Mouse (Mus musculus) heart, adult 2 months (tissue): Measurements from ENCODE around the gene Cux2. TPM values are rescaled to one million over a fixed set of nuclear protein-coding genes. Genes with fewer than 3 reads are reported as not detected.
A peak's percentile ranks its signal among the peaks of the same experiment; 100 is the strongest.

Source experiments
- DNase-seq, 2 experiments: peaks; one replicate each; pipeline ENCODE4 v3.0.0; 2021
- H3K27ac ChIP-seq: fragments of 200-600 bp; 2 replicates; pipeline ENCODE4 v1.8.1; 2022
- H3K27me3 ChIP-seq: fragments of 200-500 bp; 2 replicates; pipeline ENCODE4 v1.6.1; 2012; ENCODE audit warnings: mild to moderate bottlenecking, low read length, inconsistent platforms, mixed read lengths; ENCODE audit not compliant: control insufficient read depth, insufficient read depth
- H3K36me3 ChIP-seq: fragments of 200-500 bp; 2 replicates; pipeline ENCODE4 v1.6.1; 2012; ENCODE audit warnings: low read length, inconsistent platforms; ENCODE audit not compliant: control insufficient read depth, insufficient read depth
- H3K4me1 ChIP-seq: fragments of 200-500 bp; 2 replicates; pipeline ENCODE4 v1.6.1; 2011; ENCODE audit warnings: low read length; ENCODE audit not compliant: control insufficient read depth, insufficient read depth
- H3K4me3 ChIP-seq: fragments of 200-600 bp; 2 replicates; pipeline ENCODE4 v1.8.1; 2022
- H3K79me2 ChIP-seq: fragments of 200-500 bp; replicated peaks from 2 replicates; pipeline ENCODE4 v1.6.1; 2012; ENCODE audit warnings: mild to moderate bottlenecking, inconsistent platforms, low read length, moderate library complexity, mixed read lengths; ENCODE audit not compliant: control insufficient read depth, insufficient read depth
- H3K9ac ChIP-seq: fragments of 200-500 bp; 2 replicates; pipeline ENCODE4 v1.6.1; 2012; ENCODE audit warnings: low read depth, mild to moderate bottlenecking, control low read depth, inconsistent platforms, low read length, mixed read lengths
- CTCF ChIP-seq: fragments of 200-600 bp; IDR thresholded peaks from 2 replicates; pipeline ENCODE4 v1.8.1; 2022; ENCODE audit warnings: antibody characterized with exemption, mild to moderate bottlenecking, moderate library complexity
- EP300 ChIP-seq: fragments of 200-500 bp; IDR thresholded peaks from 2 replicates; pipeline ENCODE4 v1.6.1; 2011; ENCODE audit warnings: low read depth, low read length, control low read depth; ENCODE audit not compliant: insufficient read depth
- POLR2A ChIP-seq: fragments of 200-500 bp; IDR thresholded peaks from 2 replicates; pipeline ENCODE4 v1.6.1; 2011; ENCODE audit warnings: mild to moderate bottlenecking, low read depth, low read length, control low read depth; ENCODE audit not compliant: insufficient read depth
- WGBS: fragments of 180-500 bp; shearing (Covaris S2); methylation state at CpG from one replicate; pipeline ENCODE4 v1.1.7; 2018; 5-methylcytosine and 5-hydroxymethylcytosine counted together
- intact Hi-C: fragments of 180-260 bp; cut with DNase I; formaldehyde crosslinking; loops from one replicate; pipeline ENCODE4 v1.15.1; 2025
- polyA plus RNA-seq: library from polyadenylated mRNA; depleted of rRNA; stranded (reverse); fragments of >200 nt; gene quantifications from 2 replicates; pipeline ENCODE4 v1.2.3, GENCODE M21; 2012
- total RNA-seq, 2 experiments: library from RNA; stranded (reverse); gene quantifications; 2 replicates each; pipeline ENCODE4 v1.2.3; 2021

Gene Cux2
- total and polyA plus RNA-seq, 3 experiments: 11.4 to 18.4 (median 18.1) TPM

- H3K9ac ChIP-seq: no peak overlapping the region
- H3K27ac ChIP-seq: no peak overlapping the region
- TF ChIP-seq CTCF (peak; percentile 77), EP300 (no peak), POLR2A (no peak)
- H3K4me3 ChIP-seq: no peak overlapping the region
- no peak for DNase-seq
- H3K4me1 ChIP-seq: no peaks in the 10 kb centered on the region; the same call in 1 of the 2 replicates
- no peaks in the 10 kb centered on the region for H3K79me2 ChIP-seq
- intact Hi-C loops: loop anchor here (2.0 to 5.0 kb wide), 2 partner anchors 165 to 185 kb away; no protein-coding TSS in a partner anchor
- H3K36me3 ChIP-seq: no peaks in the 10 kb centered on the region
- 69% methylated on average over 6 of the region's 6 CpGs for WGBS
- H3K27me3 ChIP-seq: no peaks in the 10 kb centered on the region
Observed at GRCm38 (mm10) chr5:122057622-122058021, 7.7 kb upstream of the Cux2 start.

DNA sequence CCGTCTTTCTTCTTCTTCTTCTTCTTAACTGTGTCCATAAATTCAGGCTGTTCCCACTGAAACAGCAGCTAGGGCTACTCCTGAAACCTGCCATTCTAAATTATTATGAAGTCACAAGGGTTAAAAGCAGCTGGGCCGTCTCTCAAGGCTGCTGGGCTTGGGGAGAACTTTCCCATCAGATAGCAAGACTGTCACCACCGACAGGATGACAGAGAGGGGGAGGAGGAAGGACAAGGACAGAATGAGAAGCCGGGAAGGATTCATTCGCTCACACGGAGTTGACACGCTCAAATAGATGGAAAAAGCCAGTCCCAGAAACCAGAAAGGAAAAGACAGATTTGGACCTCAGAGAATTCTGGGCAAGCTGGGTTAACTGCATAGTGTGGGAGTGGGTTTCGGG is 6.7 kb upstream of the Cux2 start:
- Histone ChIP-seq H3K4me3 (no peak overlapping the region), H3K27me3 (no peaks in the 10 kb centered on the region), H3K9ac (no peak overlapping the region), H3K36me3 (no peaks in the 10 kb centered on the region), H3K27ac (no peak overlapping the region), H3K4me1 (no peaks in the 10 kb centered on the region; the same call in 1 of the 2 replicates), H3K79me2 (no peaks in the 10 kb centered on the region)
- 51% methylated on average over 8 of the region's 8 CpGs for WGBS
- intact Hi-C loops: loop anchor here (2.0 to 5.0 kb wide), 2 partner anchors 164 to 184 kb away; no protein-coding TSS in a partner anchor
- DNase-seq: no peak
- TF ChIP-seq EP300 (no peak), CTCF (no peak), POLR2A (no peak)

DNA sequence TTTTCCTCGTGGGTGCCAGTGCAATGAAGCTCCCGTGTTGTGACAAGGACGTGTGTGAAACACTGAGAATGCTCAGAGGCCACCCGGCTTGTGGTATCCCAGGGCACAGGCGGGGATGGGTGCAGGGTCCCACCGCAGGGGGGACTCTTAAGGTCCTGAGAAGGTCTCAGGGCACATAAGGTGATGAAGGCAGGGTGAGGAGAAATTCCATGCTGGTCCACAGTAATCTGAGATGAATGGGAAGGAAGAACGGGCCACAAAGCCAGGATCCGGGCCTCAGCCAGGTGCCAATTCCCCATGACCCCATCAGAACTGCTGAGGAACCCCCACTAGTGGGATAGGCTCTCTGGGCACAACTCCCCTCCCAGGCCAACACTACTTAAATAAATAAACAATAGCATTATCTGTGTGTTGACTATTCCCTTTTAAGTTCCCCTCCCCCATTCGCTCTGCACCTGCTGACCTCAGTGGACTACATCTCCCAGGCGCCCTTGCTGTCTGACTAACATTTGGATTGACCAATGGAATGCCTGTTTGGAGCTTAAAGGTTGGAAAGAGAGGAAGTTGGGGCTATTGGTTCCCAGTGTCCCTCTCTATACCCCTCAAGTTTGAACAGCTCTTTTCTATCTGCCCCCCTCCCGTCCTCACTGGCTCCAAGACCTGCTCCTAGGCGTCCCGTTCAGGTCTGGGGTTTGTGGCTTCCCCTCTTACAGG is 4.4 kb upstream of the Cux2 start:
- peaks cover 3% of the 10 kb centered on the region for H3K4me1 ChIP-seq
- TF ChIP-seq POLR2A (no peak), EP300 (no peak), CTCF (no peak)
- WGBS: 40% methylated on average over 13 of the region's 13 CpGs
- H3K27ac ChIP-seq: peak overlapping the region; percentile 47
- H3K36me3 ChIP-seq: no peaks in the 10 kb centered on the region
- DNase-seq: peak; percentile 32 to 37
- intact Hi-C loops: loop anchor here (5.0 kb wide), 1 partner anchor 33 kb away; no protein-coding TSS in a partner anchor
- peaks cover 3% of the 10 kb centered on the region for H3K27me3 ChIP-seq
- H3K9ac ChIP-seq: no peak overlapping the region
- H3K4me3 ChIP-seq: peak overlapping the region; percentile 12; the same call in 1 of the 2 replicates
- H3K79me2 ChIP-seq: no peaks in the 10 kb centered on the region

DNA sequence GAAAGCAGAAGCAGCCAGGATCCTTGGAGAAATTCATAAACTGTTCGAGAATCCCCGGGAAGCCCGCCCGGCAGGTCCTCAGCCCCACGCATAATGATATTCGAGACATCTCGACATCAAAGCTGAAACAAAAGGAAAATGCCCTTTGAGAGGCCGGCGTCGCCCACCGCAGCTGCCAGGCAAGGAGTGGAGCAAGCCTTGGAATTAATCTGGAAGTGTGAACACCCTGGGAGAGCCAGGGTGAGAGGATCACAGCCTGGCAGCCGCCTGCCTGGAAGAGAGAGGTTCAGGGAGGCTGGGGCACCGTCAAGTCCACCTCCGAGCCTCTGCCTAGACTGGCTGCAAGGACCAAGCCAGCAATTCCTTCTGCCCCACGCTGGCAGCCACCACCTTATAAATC is 3.7 kb upstream of the Cux2 start:
- Histone ChIP-seq H3K9ac (no peak overlapping the region), H3K4me3 (no peak overlapping the region), H3K36me3 (no peaks in the 10 kb centered on the region), H3K79me2 (no peaks in the 10 kb centered on the region), H3K27me3 (peaks cover 3% of the 10 kb centered on the region), H3K27ac (no peak overlapping the region), H3K4me1 (peaks cover 3% of the 10 kb centered on the region)
- WGBS: 34% methylated on average over 15 of the region's 15 CpGs
- DNase-seq: no peak
- intact Hi-C loops: loop anchor here (5.0 kb wide), 1 partner anchor 34 kb away; no protein-coding TSS in a partner anchor
- TF ChIP-seq POLR2A (no peak), EP300 (no peak), CTCF (no peak)

- no peaks in the 10 kb centered on the region for H3K79me2 ChIP-seq
- no peaks in the 10 kb centered on the region for H3K36me3 ChIP-seq
- WGBS: 15% methylated on average over 8 of the region's 8 CpGs
- H3K4me3 ChIP-seq: peak overlapping the region; percentile 78; the same call in 1 of the 2 replicates
- no peak overlapping the region for H3K27ac ChIP-seq
- H3K9ac ChIP-seq: peak overlapping the region; percentile 43; the same call in 1 of the 2 replicates
- DNase-seq: no peak
- TF ChIP-seq EP300 (no peak), POLR2A (no peak), CTCF (no peak)
- peaks cover 3% of the 10 kb centered on the region for H3K4me1 ChIP-seq
- intact Hi-C loops: loop anchor here (5.0 kb wide), 1 partner anchor 37 kb away; no protein-coding TSS in a partner anchor
- peaks cover 3% of the 10 kb centered on the region for H3K27me3 ChIP-seq
Observed at GRCm38 (mm10) chr5:122050832-122051105, 867 bp upstream of the Cux2 start.

GRCm38 (mm10) chr5:122049664-122050016 is 262 bp downstream of the Cux2 start:
- peak overlapping the region; percentile 48 for H3K27ac ChIP-seq

More at GRCm38 (mm10) chr5:122049664-122050016, 262 bp downstream of the Cux2 start:
- no peaks in the 10 kb centered on the region for H3K36me3 ChIP-seq
- 0% methylated on average over 16 of the region's 43 CpGs for WGBS
- no peak for DNase-seq
- H3K27me3 ChIP-seq: peaks cover 3% of the 10 kb centered on the region
- H3K79me2 ChIP-seq: no peaks in the 10 kb centered on the region
- peaks cover 3% of the 10 kb centered on the region for H3K4me1 ChIP-seq
- TF ChIP-seq CTCF (no peak), POLR2A (no peak), EP300 (no peak)
- intact Hi-C loops: loop anchor here (5.0 kb wide), 2 partner anchors 38 to 47 kb away; no protein-coding TSS in a partner anchor
- peak overlapping the region; percentile 95 for H3K9ac ChIP-seq
- peak overlapping the region; percentile 78 for H3K4me3 ChIP-seq
